Mouse (Mus musculus) stomach, postnatal 0 days (tissue): ENCODE data around the gene Hsdl2. TPM values are rescaled to one million over a fixed set of nuclear protein-coding genes. Genes with fewer than 3 reads are reported as not detected.

ENCODE experiments used
- ATAC-seq: fragments of 200-750 bp; cut with Nextera tagmentation; 2 replicates; pipeline ENCODE4 v1.8.0; 2017; ENCODE audit not compliant: low FRiP score, low TSS enrichment
- DNase-seq: peaks from one replicate; pipeline ENCODE4 v3.0.0-alpha.2; 2016; ENCODE audit warnings: low spot score
- H3K27ac ChIP-seq: fragments of 300-500 bp; sonication (generic); replicated peaks from 2 replicates; pipeline ENCODE4 v1.5.1; 2014; ENCODE audit warnings: mild to moderate bottlenecking, control low read depth
- H3K27me3 ChIP-seq: fragments of 300-500 bp; sonication (generic); 2 replicates; pipeline ENCODE4 v1.6.1; 2014; ENCODE audit warnings: low read length; ENCODE audit not compliant: control insufficient read depth, insufficient read depth
- H3K36me3 ChIP-seq: fragments of 300-500 bp; sonication (generic); 2 replicates; pipeline ENCODE4 v1.6.1; 2014; ENCODE audit warnings: low read length, mixed read lengths; ENCODE audit not compliant: control insufficient read depth, insufficient read depth
- H3K4me1 ChIP-seq: fragments of 300-500 bp; sonication (generic); replicated peaks from 2 replicates; pipeline ENCODE4 v1.6.1; 2014; ENCODE audit warnings: antibody characterized with exemption; ENCODE audit not compliant: control insufficient read depth, insufficient read depth
- H3K4me2 ChIP-seq: fragments of 300-500 bp; sonication (generic); replicated peaks from 2 replicates; pipeline ENCODE4 v1.6.1; 2014; ENCODE audit warnings: low read depth, mild to moderate bottlenecking, control low read depth, moderate library complexity
- H3K4me3 ChIP-seq: fragments of 300-500 bp; sonication (generic); 2 replicates; pipeline ENCODE4 v1.5.1; 2014; ENCODE audit warnings: low read depth, low read length, control low read depth
- H3K9ac ChIP-seq: fragments of 300-500 bp; sonication (generic); 2 replicates; pipeline ENCODE4 v1.6.1; 2014; ENCODE audit warnings: mild to moderate bottlenecking, low read length, control low read depth, mixed read lengths
- H3K9me3 ChIP-seq: fragments of 300-500 bp; sonication (generic); 2 replicates; pipeline ENCODE4 v1.6.1; 2016; ENCODE audit warnings: low read length; ENCODE audit not compliant: control insufficient read depth
- CTCF ChIP-seq: IDR thresholded peaks from 2 replicates; pipeline ENCODE4 v1.5.1; 2016; ENCODE audit warnings: antibody characterized with exemption, low read depth, mild to moderate bottlenecking, moderate library complexity
- EP300 ChIP-seq: optimal IDR thresholded peaks from 2 replicates; pipeline ENCODE3; 2016; ENCODE audit warnings: antibody characterized with exemption
- WGBS: fragments of 180-500 bp; shearing (Covaris S2); extraction: QIAGEN DNeasy Blood & Tissue Kit; methylation state at CpG from one replicate; pipeline ENCODE4 v1.1.7; 2014; 5-methylcytosine and 5-hydroxymethylcytosine counted together
- polyA plus RNA-seq: library from polyadenylated mRNA; unstranded; fragments of >200 nt; fragmentation: Nextera tagmentation; extraction: Ambion mirVana; gene quantifications from 2 replicates; pipeline ENCODE4 v1.2.1, GENCODE M21; 2015

Hsdl2 gene
- polyA plus RNA-seq, 1 experiment from 2014 or later = 49.4 TPM

DNA sequence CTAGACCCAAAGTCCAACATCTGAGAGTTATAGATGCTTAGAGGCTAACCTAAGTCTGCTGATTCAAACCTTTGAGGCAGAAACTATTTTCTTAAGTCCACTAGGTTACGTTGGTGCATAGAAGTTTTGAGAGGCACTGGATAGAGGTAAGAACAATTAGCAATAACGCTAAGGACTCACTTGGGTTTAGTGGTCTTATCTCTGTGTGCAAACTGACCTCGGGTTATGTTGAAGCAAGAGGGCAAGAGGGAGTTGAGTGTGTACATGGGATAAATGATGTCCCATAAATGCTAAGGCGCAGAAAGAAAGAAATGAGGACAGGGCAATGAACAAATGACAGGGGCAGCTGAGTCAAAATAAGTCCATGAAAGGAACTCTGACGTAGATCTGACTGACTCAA, 67.8 kb downstream of the Hsdl2 start:
- DNase-seq (no peak), ATAC-seq (no peak)
- 67% methylated on average over 5 of the region's 5 CpGs for WGBS
- no peaks in the 10 kb centered on the region for H3K4me1 ChIP-seq
- H3K36me3 ChIP-seq = no peaks in the 10 kb centered on the region
- no peak overlapping the region for H3K9ac ChIP-seq
- no peaks in the 10 kb centered on the region for H3K9me3 ChIP-seq
- H3K27me3 ChIP-seq = no peaks in the 10 kb centered on the region
- TF ChIP-seq CTCF (no peak), EP300 (no peak)
- H3K27ac ChIP-seq = no peak overlapping the region
- no peak overlapping the region for H3K4me2 ChIP-seq
- no peak overlapping the region for H3K4me3 ChIP-seq

DNA sequence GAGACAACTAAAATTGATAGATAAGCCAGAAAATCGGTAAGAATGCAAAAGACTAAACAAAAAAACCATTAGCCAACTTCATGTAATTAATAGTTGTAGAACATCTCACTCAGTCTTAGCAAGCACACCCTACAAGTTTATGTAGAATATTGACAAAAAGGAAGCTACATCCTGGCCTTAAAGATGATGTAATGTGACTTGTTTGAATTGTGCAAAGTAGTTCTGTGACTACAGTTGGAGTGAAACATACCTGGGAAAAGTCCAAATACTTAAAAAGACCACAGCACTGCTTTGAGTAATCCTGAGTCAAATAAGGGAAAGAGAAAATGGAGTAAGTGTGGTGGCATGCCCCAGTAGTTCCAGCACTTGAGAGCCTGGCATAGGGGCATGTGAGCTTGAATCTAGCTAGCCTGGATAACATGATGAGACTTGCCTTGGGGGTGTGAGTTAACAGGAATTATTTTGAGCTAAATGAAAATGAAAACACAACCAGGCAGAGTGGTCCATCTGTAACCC, 70.9 kb downstream of the Hsdl2 start:
- WGBS = 80% methylated on average over 1 of the region's 1 CpGs
- DNase-seq (no peak), ATAC-seq (no peak)

DNA sequence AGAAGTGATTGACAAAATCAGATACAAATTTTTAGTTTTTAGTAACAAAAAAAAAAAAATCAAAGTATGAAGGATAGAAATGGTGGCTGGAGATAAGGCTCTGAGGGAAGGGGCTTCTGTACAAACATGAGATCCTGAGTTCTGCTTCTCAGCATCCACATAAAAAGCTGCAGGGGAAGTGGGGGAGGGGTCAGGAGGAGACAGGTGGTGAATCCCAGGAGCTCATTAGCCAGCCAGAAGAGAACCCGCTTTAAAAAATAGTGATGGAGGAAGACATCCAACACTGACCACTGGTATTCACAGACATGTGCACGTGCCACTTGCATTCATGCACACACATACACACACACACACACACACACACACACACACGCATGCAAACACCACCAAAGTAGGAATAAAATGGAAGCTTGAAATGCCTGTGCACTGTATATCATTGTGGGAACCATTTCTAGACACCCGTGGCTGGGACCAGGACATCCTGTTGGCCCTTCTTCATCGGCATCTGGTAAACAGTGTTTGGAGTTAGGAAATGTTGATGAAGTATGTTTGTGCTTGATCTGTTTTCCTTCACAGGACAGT, 74.8 kb downstream of the Hsdl2 start:
- DNase-seq (no peak), ATAC-seq (no peak)
- Histone ChIP-seq H3K9ac (no peak overlapping the region), H3K4me2 (no peak overlapping the region), H3K4me1 (no peaks in the 10 kb centered on the region), H3K27ac (no peak overlapping the region), H3K9me3 (no peaks in the 10 kb centered on the region), H3K36me3 (no peaks in the 10 kb centered on the region), H3K27me3 (no peaks in the 10 kb centered on the region), H3K4me3 (no peak overlapping the region)
- no peak for TF ChIP-seq EP300
- no peak for TF ChIP-seq CTCF
- WGBS = 82% methylated on average over 5 of the region's 5 CpGs

More for the DNA sequence above, 70.9 kb downstream of the Hsdl2 start:
- Histone ChIP-seq H3K4me2 (no peak overlapping the region), H3K27ac (no peak overlapping the region), H3K9me3 (no peaks in the 10 kb centered on the region), H3K4me1 (no peaks in the 10 kb centered on the region), H3K9ac (no peak overlapping the region), H3K27me3 (no peaks in the 10 kb centered on the region), H3K36me3 (no peaks in the 10 kb centered on the region), H3K4me3 (no peak overlapping the region)
- TF ChIP-seq CTCF (no peak), EP300 (no peak)

DNA sequence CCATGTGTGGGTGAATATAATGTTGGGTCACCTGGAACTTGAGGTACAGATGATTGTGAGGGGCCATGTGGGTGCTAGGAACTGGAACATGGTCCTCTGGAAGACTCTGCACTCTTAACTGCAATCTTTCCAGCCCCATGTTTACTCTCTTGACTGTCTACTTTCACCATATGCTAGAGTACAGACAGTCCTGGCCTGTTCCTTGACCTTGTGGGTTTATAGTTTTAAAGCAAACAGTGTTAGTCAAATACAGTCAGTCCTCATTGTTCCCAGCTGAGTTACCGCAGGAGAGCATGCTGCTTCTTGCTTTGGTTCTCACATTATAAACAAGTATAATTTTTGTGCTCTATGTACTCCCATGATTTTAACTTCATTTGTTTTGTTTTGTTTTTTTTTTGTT, 80.8 kb downstream of the Hsdl2 start:
- ATAC-seq = peak; percentile 72
- Histone ChIP-seq H3K36me3 (no peaks in the 10 kb centered on the region), H3K9me3 (no peaks in the 10 kb centered on the region), H3K27ac (no peak overlapping the region), H3K4me1 (no peaks in the 10 kb centered on the region), H3K4me3 (no peak overlapping the region), H3K27me3 (no peaks in the 10 kb centered on the region), H3K9ac (no peak overlapping the region), H3K4me2 (no peak overlapping the region)
- DNase-seq = no peak
- 50% methylated on average over 1 of the region's 1 CpGs for WGBS
- TF ChIP-seq CTCF = no peak
- no peak for TF ChIP-seq EP300

DNA sequence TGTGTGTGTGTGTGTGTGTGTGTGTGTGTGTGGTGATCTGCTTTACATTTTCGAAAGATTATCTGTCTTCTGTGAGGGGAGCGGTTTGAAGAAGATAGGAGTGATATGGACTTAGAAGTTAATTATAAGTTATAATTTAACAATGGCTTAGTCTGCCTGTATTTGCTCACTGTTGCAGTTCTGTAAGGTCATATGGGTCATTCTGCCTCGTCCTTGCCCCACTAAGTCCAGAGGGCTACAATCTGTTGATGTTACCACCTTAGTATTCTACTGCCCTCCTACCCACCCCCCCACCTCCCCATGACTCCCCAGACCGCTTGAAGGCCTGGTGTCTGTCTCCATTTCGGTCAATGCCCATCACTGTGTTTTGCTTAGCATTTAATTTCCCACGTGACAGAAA, 82.1 kb downstream of the Hsdl2 start:
- DNase-seq (no peak), ATAC-seq (no peak)
- no peaks in the 10 kb centered on the region for H3K4me1 ChIP-seq
- no peak overlapping the region for H3K4me3 ChIP-seq
- H3K27ac ChIP-seq = no peak overlapping the region
- 81% methylated on average over 6 of the region's 6 CpGs for WGBS
- TF ChIP-seq EP300 (no peak), CTCF (no peak)
- H3K36me3 ChIP-seq = no peaks in the 10 kb centered on the region
- no peak overlapping the region for H3K4me2 ChIP-seq
- H3K9me3 ChIP-seq = no peaks in the 10 kb centered on the region
- H3K27me3 ChIP-seq = no peaks in the 10 kb centered on the region
- no peak overlapping the region for H3K9ac ChIP-seq

DNA sequence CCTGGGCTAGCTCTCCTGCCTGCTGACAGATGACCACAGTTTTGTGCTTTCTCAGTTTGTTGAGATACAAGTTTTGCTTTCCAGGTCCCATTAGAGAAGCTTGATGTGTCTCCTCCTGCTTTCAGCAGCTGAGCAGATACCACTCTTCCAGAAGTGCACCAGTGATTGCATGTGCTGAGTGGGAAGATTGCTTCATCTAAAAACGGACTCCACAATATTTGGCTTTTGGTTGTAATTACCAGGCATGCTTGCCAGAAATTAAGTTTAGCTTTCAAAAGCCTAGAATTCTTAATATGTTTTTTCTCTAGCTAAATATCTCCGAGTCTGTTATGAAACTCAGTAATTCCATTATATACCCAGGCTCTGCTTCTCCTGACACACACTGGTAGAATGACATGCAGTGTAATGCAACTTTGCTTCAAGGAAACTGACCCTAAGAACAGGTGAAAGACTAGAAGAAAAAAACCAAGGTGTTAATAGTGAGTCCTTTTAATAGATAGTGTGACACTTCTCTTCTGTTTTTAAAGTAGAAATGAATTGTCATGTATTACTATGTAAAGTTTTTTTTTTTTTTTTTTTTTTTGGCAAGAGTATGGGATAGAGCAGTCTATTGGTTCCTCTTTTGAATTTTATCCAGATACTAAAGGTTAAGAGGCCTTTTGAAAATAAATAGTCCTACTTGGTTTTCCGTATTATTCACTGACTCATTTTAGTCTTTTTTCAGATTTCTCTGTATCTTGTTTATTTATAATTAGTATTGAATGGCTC, 85.4 kb downstream of the Hsdl2 start:
- H3K27ac ChIP-seq = no peak overlapping the region
- WGBS = 51% methylated on average over 3 of the region's 3 CpGs
- no peaks in the 10 kb centered on the region for H3K9me3 ChIP-seq
- no peaks in the 10 kb centered on the region for H3K4me1 ChIP-seq
- H3K9ac ChIP-seq = no peak overlapping the region
- H3K27me3 ChIP-seq = no peaks in the 10 kb centered on the region
- ATAC-seq (no peak), DNase-seq (no peak)
- H3K4me3 ChIP-seq = no peak overlapping the region
- H3K36me3 ChIP-seq = no peaks in the 10 kb centered on the region
- H3K4me2 ChIP-seq = no peak overlapping the region
- TF ChIP-seq EP300 (no peak), CTCF (no peak)
